Comparison of ENCODE assay signal across 21 mouse cellular contexts in the genomic region with DNA sequence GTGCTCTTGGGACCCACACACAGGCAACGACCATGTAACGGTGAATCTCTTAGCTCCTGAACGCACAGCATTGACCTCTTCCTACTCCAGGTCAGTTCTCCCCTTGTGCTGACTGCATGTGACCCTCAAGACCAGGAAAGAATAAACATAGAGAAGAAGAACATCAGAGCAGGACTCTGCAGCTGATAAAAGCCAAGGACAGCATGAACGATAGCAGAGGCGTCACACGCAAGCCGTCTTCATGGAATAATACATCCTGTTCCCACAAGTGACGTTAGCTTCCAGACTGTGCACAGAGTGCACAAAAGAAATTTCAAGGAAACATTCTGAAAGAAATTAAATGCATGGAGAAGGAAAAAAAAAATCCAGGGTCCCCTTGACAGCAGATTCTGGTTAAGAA.
"Had no signal": no experiment of that assay in that cellular context is flagged by ENCODE, and none has a peak within 500 bp of the region (broad histone marks: within the 10 kb centered on the region; RNA-seq: fewer than 3 reads in every experiment).

No protein-coding gene starts in this region.

- H3K9ac ChIP-seq: kidney, embryonic 15.5 days; limb, embryonic 13.5 days; liver, embryonic 13.5 days; lung, embryonic 15.5 days; midbrain, embryonic 15.5 days; neural tube, embryonic 12.5 days; neural tube, embryonic 15.5 days had no signal

- H3K27me3 ChIP-seq: kidney, embryonic 15.5 days; limb, embryonic 13.5 days; liver, embryonic 13.5 days; lung, embryonic 15.5 days; midbrain, embryonic 15.5 days; neural tube, embryonic 12.5 days; neural tube, embryonic 15.5 days had no signal

- H3K9me3 ChIP-seq: kidney, embryonic 15.5 days; limb, embryonic 13.5 days; liver, embryonic 13.5 days; lung, embryonic 15.5 days; midbrain, embryonic 15.5 days; neural tube, embryonic 12.5 days; neural tube, embryonic 15.5 days had no signal

- H3K4me2 ChIP-seq: kidney, embryonic 15.5 days; limb, embryonic 13.5 days; liver, embryonic 13.5 days; lung, embryonic 15.5 days; midbrain, embryonic 11.5 days; midbrain, embryonic 15.5 days; neural tube, embryonic 12.5 days; neural tube, embryonic 15.5 days had no signal

- DNase-seq: kidney, adult 8-10 months; kidney, postnatal 10 days; kidney, postnatal 36 days; left cerebral cortex, postnatal 4 days; liver, embryonic 13.5 days; lung, postnatal 14 days; lung, postnatal 4 days; right cerebral cortex, adult 18-20 months; right cerebral cortex, postnatal 14 days; right cerebral cortex, postnatal 4 days; thymus, adult 2 months; thymus, postnatal 14 days; thymus, postnatal 4 days had no signal

- ATAC-seq: midbrain, embryonic 15.5 days had no signal

- H3K4me1 ChIP-seq: liver, embryonic 13.5 days; lung, embryonic 15.5 days; neural tube, embryonic 12.5 days had no signal

- H3K36me3 ChIP-seq: kidney, embryonic 15.5 days; limb, embryonic 13.5 days; liver, embryonic 13.5 days; lung, embryonic 15.5 days; midbrain, embryonic 15.5 days; neural tube, embryonic 12.5 days; neural tube, embryonic 15.5 days had no signal

- H3K4me3 ChIP-seq: kidney, embryonic 15.5 days; limb, embryonic 13.5 days; liver, embryonic 13.5 days; lung, embryonic 15.5 days; midbrain, embryonic 15.5 days; neural tube, embryonic 12.5 days; neural tube, embryonic 15.5 days had no signal

- H3K27ac ChIP-seq: kidney, embryonic 15.5 days; limb, embryonic 13.5 days; liver, embryonic 13.5 days; lung, embryonic 15.5 days; midbrain, embryonic 15.5 days; neural tube, embryonic 12.5 days; neural tube, embryonic 15.5 days; stomach, postnatal 0 days had no signal
